Mouse (Mus musculus): ENCODE results near the gene Wdr18.
A peak's percentile ranks its signal among the peaks of the same experiment; 100 is the strongest.

Wdr18 gene

GRCm38 (mm10) chr10:80001945-80002344 is 42.0 kb downstream of the Wdr18 start:
- DNase-seq = no peak

GRCm38 (mm10) chr10:80002829-80003228 is 42.9 kb downstream of the Wdr18 start:
- no peak for DNase-seq

- no peak for DNase-seq
Measured at GRCm38 (mm10) chr10:80003374-80004232, 43.7 kb downstream of the Wdr18 start.

GRCm38 (mm10) chr10:80004233-80004705 is 44.3 kb downstream of the Wdr18 start:
- no peak for DNase-seq

- DNase-seq = no peak
Measured at GRCm38 (mm10) chr10:80011740-80012139, 51.8 kb downstream of the Wdr18 start.

- DNase-seq = no peak
Measured at GRCm38 (mm10) chr10:80013609-80014008, 53.7 kb downstream of the Wdr18 start.

GRCm38 (mm10) chr10:80014484-80015290 is 54.7 kb downstream of the Wdr18 start:
- DNase-seq = peak; percentile 61

- no peak for DNase-seq
Measured at GRCm38 (mm10) chr10:80015583-80015982, 55.6 kb downstream of the Wdr18 start.

GRCm38 (mm10) chr10:80016511-80016910 is 56.6 kb downstream of the Wdr18 start, which contains the start of gene Arhgap45:
Arhgap45 (plus strand) TSS chr10:80016653.
- peak; percentile 59 for DNase-seq

GRCm38 (mm10) chr10:80016931-80017330 is 57.0 kb downstream of the Wdr18 start:
- DNase-seq = no peak

- peak; percentile 68 for DNase-seq
Measured at GRCm38 (mm10) chr10:80017361-80017760, 57.4 kb downstream of the Wdr18 start.

- DNase-seq = no peak
Measured at GRCm38 (mm10) chr10:80017771-80018170, 57.8 kb downstream of the Wdr18 start.

GRCm38 (mm10) chr10:80018739-80019297 is 58.9 kb downstream of the Wdr18 start:
- DNase-seq = peak; percentile 56

- no peak for DNase-seq
Measured at GRCm38 (mm10) chr10:80019471-80020131, 59.6 kb downstream of the Wdr18 start.

Data from lung, postnatal 14 days (tissue).